Mouse (Mus musculus) left cerebral cortex, postnatal 10 days (tissue): ENCODE results near the gene Glb1. TPM values are rescaled to one million over a fixed set of nuclear protein-coding genes. Genes with fewer than 3 reads are reported as not detected.

Source experiments
- DNase-seq, 2 experiments: peaks; one replicate each; pipeline ENCODE4 v3.0.0; 2021 to 2022; ENCODE audit warnings: low spot score in 2 of 2, mixed read lengths in 1 of 2; ENCODE audit errors: extremely low spot score in 1 of 2
- intact Hi-C: fragments of 180-260 bp; cut with DNase I; formaldehyde crosslinking; loops from one replicate; pipeline ENCODE4 v1.15.1; 2025
- total RNA-seq, 2 experiments: library from RNA; stranded (reverse); gene quantifications; 2 replicates each; pipeline ENCODE4 v1.2.3; 2021

The Glb1 gene
- total RNA-seq, 2 experiments from 2014 or later = 32.2 to 34.3 TPM

DNA sequence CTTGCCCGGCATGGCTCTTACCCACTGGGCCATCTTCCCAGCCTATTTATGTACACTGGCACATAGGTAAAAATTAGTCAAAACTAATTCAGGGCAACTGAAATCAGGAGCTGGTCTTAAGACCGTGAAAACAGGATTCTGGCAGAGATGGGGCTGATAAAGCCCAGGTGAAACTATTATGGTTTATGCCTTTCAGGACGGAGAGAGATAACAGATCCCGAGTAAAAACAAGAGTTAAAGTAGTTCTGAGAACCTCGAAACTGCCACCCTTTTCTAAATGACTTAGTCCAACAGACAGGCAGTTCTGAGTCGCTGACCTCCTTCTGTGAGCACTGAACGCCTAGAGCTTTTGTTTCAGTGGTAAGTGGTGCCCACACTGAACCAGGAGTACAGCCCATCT lies 71.0 kb downstream of the Glb1 start:
- intact Hi-C loops = no loop called here
- DNase-seq = no peak

- intact Hi-C loops = no loop called here
- no peak for DNase-seq
Observed at GRCm38 (mm10) chr9:114477019-114477418, 76.1 kb downstream of the Glb1 start.

GRCm38 (mm10) chr9:114480940-114481339 lies 80.1 kb downstream of the Glb1 start:
- DNase-seq = no peak
- intact Hi-C loops = no loop called here

- DNase-seq = no peak
- intact Hi-C loops = no loop called here
Observed at GRCm38 (mm10) chr9:114484771-114485170, 83.9 kb downstream of the Glb1 start.

- DNase-seq = no peak
- intact Hi-C loops = no loop called here
Observed at GRCm38 (mm10) chr9:114486808-114487207, 85.9 kb downstream of the Glb1 start.

DNA sequence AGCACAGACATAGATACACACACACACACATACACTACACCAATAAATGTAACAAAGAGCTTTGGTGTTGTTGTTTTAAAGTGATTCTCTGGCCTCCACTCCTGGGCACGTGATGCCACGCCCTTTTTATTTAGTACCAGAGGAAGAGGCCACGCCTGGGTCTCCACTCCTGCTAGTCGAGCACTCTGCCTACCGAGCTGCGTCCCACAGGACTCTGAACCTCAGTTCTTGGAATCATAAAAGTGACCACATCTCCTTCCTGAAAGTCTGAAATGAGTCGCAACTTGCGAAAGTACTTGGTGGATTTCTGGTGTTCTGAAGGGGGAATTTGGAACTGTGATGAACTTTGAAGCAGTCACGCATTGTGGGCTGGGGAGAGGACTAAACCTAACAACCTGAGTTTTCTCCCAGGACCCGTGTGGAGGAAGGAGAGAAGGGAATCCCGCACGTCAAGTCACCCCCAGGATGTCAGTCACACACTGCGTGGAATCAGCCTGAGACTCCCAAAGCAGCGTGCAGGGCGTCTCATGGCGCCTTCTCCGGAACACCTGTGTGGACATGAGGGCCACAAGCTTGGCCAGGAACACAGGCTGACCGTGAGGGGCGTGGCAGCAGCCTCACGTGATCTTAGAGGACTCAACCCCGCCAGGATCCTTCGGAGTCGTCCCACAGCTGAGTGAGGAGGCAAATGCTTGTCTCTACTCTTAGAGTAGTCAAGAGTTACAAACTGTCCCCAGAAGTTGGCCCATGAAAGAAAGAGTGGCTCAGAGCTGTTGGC lies 86.8 kb downstream of the Glb1 start:
- DNase-seq = no peak
- intact Hi-C loops = no loop called here

- intact Hi-C loops = loop anchor here (5.0 kb wide), 2 partner anchors 79 to 86 kb away; no protein-coding TSS in a partner anchor
- DNase-seq = no peak
Observed at GRCm38 (mm10) chr9:114496469-114496868, 95.6 kb downstream of the Glb1 start.

DNA sequence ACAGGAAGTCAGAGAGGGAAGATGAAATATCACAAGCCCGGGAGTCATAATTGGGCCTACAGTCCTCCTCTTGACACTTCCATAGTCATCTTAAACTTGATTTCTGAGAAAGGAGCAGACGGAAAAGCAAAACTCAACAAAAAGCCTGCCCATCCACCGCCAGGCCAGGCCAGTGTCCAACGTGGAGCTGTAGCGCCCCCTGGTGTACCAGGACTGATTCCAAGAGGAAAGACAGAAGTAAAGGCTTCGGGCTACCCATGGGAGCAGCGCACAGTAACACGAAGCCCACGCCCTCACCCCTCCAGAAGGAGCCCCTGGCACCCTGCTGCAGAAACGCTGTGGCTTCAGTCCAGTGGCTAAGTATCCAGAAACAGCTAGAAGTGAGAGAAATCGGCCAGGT lies 97.3 kb downstream of the Glb1 start:
- intact Hi-C loops = loop anchor here (5.0 kb wide), 2 partner anchors 81 to 84 kb away; no protein-coding TSS in a partner anchor
- DNase-seq = peak; percentile 59 to 89

GRCm38 (mm10) chr9:114499783-114500515 lies 99.1 kb downstream of the Glb1 start:
- peak in 1 of 2 experiments; percentile 57 for DNase-seq
- intact Hi-C loops = loop anchor here (5.0 kb wide), 2 partner anchors 82 to 83 kb away; no protein-coding TSS in a partner anchor

GRCm38 (mm10) chr9:114501111-114501510 lies 100.2 kb downstream of the Glb1 start:
- intact Hi-C loops = no loop called here
- DNase-seq = no peak

DNA sequence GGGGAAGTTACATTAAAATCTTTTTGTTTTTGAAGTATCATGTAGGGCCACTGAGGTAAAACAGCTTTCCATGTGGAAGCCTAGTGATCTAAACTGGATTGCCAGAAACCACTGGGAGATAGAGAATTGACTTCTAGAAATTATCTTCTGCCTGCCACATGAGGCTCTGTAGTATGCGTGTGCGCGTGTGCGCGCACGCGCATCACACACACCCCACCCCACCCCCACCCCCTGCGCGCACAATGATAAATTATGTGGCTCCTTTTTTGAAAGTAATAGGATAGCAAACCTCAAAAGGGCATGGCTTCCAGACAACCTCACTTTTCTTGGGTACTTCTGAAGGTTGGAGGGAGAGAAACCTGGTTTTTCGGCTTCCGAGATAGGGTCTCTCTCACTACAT lies 101.0 kb downstream of the Glb1 start:
- no peak for DNase-seq
- intact Hi-C loops = no loop called here

DNA sequence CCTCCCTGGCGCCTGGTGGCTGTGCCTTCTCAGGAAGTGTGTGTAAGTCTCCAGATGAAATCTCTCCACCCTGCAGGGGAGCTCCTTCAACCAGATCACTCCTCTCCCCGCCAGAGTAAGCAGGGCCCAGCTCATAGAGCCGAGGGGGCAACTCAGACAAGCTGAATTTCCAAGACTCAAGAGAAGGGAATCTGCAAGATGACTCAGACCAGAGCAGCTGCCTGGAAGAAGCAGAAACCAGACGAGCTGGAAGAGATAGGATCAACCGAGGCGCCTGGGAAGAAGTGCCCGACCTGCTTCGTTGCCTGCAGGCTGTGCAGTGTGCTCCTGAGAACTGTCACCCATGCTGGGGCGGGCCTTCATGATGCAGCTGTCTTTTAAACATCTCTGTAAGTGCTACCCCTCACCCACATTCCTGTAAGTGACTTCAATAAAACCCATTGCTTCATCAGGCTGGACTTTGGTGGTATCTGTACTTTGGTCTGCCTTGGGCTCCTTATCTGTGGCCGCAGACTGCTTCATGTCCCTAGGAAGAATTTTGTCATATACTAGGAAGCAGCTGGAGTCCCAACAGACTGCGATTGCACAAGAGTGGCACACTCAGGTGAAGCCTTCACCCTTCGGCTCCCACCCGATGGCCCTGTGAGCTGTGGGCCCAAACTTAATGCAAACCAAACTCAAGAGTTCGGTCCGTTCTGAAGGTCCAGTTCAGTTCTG lies 102.0 kb downstream of the Glb1 start:
- intact Hi-C loops = no loop called here
- DNase-seq = no peak

- no peak for DNase-seq
- intact Hi-C loops = no loop called here
Observed at GRCm38 (mm10) chr9:114504816-114505215, 103.9 kb downstream of the Glb1 start, which contains the start of gene Ccr4. Gene Ccr4 (minus strand): TSS chr9:114504916.

DNA sequence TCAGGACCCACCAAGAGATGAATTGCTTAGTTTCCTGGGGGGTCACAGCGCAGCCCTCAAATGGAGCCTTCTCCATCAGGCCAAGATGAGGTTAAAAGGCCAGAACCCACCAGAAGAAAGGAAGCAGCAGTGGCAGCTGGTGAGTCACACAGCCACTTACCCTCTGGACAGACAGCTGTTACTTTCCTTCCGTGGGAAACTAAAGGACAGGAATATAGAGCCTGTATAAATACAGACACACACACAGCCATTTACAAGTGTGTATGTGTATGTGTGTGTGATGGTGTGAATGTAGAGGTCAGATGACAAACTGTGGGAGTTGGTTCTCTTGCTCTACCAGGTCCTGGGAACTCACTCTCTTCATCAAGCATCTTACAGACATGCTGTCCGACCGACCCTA lies 105.7 kb downstream of the Glb1 start:
- no peak for DNase-seq
- intact Hi-C loops = no loop called here

GRCm38 (mm10) chr9:114507421-114507820 lies 106.5 kb downstream of the Glb1 start:
- DNase-seq = no peak
- intact Hi-C loops = no loop called here

DNA sequence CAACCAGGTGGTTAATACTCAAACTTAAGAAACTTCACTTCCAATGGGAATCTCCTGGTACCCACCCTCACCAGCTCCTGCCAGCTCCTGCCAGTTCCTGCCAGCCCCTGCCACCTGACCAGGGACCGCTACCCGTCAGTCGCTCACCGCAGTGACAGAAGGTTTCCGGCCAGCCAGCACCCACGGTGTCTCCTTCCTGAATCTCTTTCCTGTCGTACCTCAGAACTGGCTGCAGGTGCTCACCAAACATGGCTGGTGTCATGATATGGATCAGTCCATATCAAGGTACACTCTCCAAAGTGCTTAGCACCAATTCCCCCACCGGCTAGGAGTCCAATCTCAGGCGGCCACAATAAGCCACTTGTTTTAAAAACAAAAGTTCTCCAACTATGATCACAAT lies 108.9 kb downstream of the Glb1 start:
- intact Hi-C loops = no loop called here
- no peak for DNase-seq

DNA sequence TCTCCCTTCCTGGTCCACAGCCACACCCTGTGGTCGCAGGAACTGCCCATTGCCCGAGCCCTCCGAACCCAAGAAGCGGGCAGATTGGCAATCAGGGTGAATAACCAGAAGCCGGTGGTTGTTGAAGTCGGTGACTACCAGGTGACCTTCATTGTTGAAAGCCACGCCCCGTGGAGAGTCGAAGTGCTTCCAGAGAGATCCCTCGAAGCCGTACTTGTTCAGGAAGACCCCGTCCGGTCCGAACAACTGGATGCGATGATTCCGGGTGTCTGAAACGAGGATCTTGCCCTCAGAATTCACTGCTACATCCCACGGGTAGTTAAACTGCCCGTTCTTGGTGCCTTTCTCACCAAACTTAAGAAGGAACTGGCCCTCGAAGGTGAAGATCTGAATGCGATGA lies 112.0 kb downstream of the Glb1 start:
- intact Hi-C loops = no loop called here
- DNase-seq = no peak

DNA sequence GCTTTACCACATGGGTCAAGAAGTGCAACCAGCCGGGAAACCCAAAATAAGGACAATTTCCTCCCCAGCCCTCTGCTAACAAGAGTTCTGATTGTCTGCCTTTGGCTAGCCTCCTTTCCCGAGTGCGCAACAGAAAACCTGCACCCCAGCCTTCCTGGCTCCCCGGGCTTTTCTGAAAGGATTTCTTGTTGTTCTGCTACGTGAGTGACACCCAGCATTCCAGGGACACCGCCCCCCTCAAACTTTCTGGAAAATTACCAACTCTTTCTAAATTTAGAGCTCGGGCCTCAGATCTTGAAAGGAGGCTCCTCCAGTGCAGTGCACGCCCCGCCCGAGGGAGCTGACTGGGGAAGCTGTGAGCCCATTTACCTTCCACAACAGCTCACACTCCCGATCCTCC lies 114.5 kb downstream of the Glb1 start, which contains the start of gene C130032M10Rik:
TSS of gene C130032M10Rik (plus strand) at position 334 of the 400 bp plus-strand sequence.
- intact Hi-C loops = no loop called here
- no peak for DNase-seq

- intact Hi-C loops = no loop called here
- DNase-seq = no peak
Observed at GRCm38 (mm10) chr9:114517924-114518497, 117.1 kb downstream of the Glb1 start.
